Mouse (Mus musculus) ES-Bruce4 (cell line): ENCODE results near the gene Gm11027.

Experiments
- CTCF ChIP-seq: IDR thresholded peaks from one replicate; pipeline ENCODE4 v1.8.1; 2011; ENCODE audit warnings: low read depth, low read length
- POLR2A ChIP-seq: IDR thresholded peaks from one replicate; pipeline ENCODE4 v1.8.1; 2011; ENCODE audit warnings: low read length; ENCODE audit not compliant: insufficient read depth

GRCm38 (mm10) chr12:116236658-116237057 is 38.5 kb upstream of the Gm11027 start:
- TF ChIP-seq CTCF: no peak
- TF ChIP-seq POLR2A: no peak
